Mouse (Mus musculus): Measurements from ENCODE around the gene Gm10300.

Gm10300 gene

DNA sequence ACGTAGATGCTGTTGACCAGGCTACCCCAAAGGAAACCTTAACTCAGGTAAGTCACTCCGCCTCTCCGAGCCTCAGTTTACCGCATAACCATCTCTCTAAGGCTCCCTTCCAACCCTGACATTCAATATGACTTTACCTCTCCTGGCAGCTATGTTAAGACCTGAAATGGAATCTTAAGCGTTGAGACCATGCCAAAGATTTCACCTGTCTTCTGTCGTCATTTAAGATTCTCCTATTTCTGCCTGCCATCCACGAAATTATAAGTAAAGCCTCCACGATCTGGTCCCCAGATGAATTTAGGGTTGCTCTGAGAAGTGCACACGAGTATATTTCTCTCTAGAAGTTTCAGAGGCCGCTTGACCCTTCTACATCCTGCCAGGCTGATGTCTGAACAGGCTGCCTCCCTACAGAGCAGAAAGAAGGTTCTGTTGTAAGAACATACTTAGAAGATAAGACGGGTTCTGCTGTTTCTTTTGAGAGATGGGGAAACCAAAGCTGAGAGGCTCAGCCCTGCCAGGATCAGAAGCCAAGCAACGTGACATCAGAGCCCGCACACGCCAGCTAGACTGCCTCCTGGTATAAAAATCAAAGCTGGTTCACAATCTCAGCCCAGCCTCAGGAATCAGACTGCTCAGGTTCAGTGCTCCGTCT lies 24.8 kb upstream of the Gm10300 start:
- CTCF ChIA-PET = no interaction called here

DNA sequence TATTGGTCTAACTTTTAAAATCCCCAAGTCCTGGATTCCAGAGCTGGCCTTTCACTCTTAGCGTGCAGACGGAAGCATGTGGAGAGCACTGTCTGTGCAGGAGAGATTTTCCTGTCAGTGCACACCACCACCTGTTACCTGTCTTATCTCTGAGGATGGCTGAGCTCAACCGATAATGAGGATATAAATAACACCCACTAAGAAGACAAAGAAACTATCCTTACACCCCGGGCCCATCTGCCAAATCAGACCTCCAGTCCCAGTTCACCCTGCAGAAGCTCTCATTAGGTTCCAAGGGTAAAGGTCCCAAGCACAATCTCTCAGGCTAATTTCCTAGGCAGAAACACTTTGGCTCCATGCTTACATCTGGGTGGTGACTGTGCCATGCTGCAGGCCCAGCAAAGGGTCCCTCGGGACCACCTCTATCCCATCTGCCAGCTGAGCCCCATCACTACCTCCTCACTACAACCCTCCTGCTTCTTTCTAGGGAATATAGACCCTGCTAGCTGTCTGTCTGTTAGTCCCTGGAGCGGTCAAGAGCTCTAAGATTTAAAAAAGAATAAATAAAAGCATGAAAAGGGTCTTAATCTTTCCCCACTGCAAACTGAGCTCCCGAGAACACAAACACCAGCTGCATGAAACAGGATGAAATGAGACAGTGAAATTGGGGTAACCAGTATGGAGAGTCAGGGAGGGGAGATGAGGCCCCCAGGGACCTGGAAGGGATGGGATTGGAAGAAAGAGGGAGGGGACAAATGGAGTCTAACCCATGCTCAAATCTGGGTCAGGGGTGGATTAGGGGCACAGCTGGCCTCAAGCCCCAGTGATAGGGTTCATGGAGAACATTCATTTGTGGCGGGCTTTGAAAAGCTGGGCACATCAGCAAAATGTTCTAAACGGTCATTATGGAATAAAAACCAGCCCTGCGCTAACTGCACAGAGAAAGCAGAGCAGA lies 22.9 kb upstream of the Gm10300 start:
- CTCF ChIA-PET = interaction anchor here (1.0 kb wide), 1 partner anchor 128 kb away, joined by 4 read pairs; no protein-coding TSS in a partner anchor

GRCm38 (mm10) chr4:132057311-132057710 lies 17.2 kb upstream of the Gm10300 start:
- CTCF ChIA-PET = interaction anchor here (0.7 kb wide), 1 partner anchor 47 kb away, joined by 6 read pairs; no protein-coding TSS in a partner anchor

GRCm38 (mm10) chr4:132059541-132059940 lies 15.0 kb upstream of the Gm10300 start:
- CTCF ChIA-PET = no interaction called here

- CTCF ChIA-PET = no interaction called here
Observed at GRCm38 (mm10) chr4:132060040-132060832, 14.3 kb upstream of the Gm10300 start.

- CTCF ChIA-PET = interaction anchor here (0.5 kb wide), 1 partner anchor 264 kb away, joined by 5 read pairs; no protein-coding TSS in a partner anchor
Observed at GRCm38 (mm10) chr4:132062289-132062688, 12.2 kb upstream of the Gm10300 start.

DNA sequence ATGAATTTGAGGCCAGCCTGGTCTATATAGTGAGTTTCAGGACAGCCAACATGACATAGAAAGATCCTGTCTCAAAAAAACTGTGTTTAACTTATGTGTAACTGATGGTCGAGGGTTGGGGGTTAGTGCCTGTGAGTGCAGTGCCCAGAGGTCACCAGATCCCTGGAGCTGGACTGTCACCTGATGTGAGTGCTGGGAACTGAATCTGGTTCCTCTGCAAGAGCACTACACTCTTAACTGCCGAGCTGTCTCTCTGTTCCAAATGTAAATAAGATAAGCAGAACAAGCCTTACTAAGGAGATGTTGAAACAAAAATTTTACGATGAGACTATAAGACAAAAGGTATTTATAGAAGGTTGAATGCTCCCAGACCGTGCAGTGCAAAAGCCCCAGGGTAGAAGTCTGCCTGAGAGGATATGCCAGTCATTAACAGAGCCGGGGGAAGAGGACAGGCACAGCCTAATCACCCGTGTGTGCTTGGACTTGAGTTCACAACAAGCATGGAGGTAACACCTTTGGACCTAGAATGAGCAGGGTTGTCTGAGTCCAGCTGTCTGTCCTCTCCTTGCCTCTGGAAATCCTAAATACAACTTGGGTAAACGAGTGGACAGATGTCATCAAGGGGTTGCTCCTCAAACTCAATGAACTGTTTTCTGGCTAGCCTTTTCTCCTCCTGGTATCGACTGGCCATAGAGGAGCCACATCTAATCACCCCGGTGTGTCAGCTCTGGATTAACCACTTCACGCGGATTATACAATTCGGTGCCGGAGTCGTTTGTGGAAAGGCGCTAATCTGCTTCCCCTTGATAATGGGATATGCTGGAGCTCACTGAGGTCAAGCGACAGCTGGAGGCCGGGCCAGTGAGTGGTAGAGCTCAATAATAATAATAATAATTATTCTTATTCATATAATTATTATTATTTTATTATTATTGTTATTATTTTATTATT lies 11.3 kb upstream of the Gm10300 start:
- CTCF ChIA-PET = no interaction called here

DNA sequence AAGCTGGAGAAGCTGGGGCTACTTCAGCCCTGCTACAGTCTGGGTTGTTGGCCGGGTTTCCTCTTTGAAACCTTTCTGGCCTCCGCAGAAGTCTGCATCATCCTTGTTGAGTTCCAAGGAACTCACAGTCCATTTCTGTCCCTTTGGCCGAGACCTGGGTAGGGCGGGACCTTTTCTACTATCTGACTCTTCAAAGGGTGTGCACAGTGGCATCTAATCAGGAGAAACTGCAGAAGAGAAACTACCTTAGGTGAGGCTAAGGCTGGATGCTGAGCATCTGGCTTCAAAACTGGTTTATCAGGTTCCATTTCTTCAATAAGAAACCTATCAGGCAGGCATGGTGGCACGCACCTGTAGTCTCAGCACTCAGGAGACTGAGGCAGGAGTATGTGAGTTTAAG lies 9.9 kb upstream of the Gm10300 start:
- CTCF ChIA-PET = no interaction called here

DNA sequence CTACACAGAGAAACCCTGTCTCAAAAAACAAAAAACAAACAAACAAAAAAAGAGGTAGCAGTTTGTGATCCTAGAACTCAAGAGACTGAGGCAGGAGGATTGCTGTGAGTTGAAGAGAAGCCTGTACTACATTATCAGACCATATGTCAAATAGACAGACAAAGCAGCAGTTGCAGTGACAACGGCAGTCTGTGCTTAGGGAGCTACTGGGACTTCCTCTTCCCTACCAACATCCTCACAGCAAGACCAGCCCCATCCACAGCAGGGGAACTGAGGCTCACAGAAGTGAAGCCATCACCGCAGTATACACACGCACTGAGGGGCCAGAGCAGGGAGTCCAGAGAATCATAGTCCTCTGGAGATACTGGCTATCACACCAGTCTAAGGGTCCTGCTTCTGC lies 8.9 kb upstream of the Gm10300 start:
- CTCF ChIA-PET = no interaction called here

DNA sequence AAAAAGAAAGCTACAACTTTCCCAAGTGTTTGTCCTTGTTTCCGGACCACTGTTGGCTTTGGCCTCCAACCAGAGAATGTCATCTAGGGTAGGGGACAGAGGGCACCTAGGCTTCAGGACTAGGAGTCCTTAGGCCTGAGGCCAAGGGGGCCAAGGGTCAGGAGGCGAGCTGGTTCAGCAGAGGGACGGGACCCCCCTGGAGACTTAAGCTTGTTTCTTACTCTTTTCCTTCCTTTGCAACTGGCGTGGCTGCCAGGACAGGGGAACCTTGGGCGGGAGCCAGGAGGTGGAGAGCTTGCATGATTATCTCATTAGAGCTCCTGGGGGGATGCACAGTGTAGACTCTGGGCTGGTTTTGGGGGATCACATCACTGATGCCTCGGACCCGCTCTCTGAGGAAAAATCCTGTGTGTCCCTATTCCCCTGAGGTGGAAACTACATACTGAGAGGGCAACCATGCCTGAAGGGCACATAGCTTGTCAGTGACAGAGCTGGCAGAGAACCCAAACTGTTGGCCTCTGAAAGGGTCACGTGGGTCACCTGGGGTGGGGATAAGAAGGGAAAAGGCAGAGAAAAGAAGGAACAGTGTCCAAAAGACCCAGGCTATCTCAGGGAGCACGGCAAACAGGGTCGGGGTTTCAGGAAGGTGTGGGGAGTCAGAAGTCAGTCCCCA lies 8.3 kb upstream of the Gm10300 start:
- CTCF ChIA-PET = no interaction called here

GRCm38 (mm10) chr4:132067112-132067937 lies 7.2 kb upstream of the Gm10300 start:
- CTCF ChIA-PET = no interaction called here

DNA sequence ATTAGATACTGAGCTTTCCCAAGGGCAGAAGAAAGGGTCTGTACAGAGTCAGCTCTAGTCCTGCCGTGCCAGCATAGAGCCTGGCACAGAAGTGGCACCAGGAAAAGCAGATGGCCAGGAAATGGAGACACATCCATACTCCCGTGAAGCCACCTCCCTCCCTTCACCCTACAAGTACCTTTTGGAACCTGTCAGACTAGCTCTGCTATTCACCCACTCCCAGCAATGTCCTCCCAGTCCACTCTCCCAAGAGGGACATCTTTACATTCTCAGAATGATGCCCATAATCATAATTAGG lies 6.6 kb upstream of the Gm10300 start:
- CTCF ChIA-PET = no interaction called here

DNA sequence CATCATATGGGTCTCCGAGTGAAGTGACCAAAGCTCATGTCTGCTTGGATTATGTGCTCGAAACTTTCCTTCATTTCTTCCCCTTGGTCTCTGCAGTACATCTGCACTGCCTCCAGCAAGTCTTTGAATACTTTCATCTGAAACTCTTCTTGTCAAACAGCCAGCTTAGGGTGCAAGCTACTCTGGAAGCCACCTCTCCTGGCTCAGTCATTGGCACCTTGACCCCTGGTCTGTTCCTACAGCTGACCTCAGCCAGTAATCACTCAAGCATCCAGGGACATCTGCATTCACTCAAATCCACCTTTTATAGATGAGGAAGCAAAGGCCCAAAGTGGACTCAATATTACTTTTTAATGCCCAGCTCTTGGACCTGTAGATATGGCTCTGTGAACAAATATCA lies 2.8 kb upstream of the Gm10300 start:
- CTCF ChIA-PET = interaction anchor here (0.6 to 1.3 kb wide), 3 partner anchors 9 to 89 kb away, joined by 3 to 11 read pairs (median 5); no protein-coding TSS in a partner anchor

GRCm38 (mm10) chr4:132072156-132072555 lies 2.3 kb upstream of the Gm10300 start:
- CTCF ChIA-PET = interaction anchor here (0.6 to 1.0 kb wide), 2 partner anchors 38 to 89 kb away, joined by 3 to 5 read pairs; no protein-coding TSS in a partner anchor

GRCm38 (mm10) chr4:132072946-132073345 lies 1.6 kb upstream of the Gm10300 start:
- CTCF ChIA-PET = interaction anchor here (0.6 kb wide), 1 partner anchor 28 kb away, joined by 3 read pairs; no protein-coding TSS in a partner anchor

DNA sequence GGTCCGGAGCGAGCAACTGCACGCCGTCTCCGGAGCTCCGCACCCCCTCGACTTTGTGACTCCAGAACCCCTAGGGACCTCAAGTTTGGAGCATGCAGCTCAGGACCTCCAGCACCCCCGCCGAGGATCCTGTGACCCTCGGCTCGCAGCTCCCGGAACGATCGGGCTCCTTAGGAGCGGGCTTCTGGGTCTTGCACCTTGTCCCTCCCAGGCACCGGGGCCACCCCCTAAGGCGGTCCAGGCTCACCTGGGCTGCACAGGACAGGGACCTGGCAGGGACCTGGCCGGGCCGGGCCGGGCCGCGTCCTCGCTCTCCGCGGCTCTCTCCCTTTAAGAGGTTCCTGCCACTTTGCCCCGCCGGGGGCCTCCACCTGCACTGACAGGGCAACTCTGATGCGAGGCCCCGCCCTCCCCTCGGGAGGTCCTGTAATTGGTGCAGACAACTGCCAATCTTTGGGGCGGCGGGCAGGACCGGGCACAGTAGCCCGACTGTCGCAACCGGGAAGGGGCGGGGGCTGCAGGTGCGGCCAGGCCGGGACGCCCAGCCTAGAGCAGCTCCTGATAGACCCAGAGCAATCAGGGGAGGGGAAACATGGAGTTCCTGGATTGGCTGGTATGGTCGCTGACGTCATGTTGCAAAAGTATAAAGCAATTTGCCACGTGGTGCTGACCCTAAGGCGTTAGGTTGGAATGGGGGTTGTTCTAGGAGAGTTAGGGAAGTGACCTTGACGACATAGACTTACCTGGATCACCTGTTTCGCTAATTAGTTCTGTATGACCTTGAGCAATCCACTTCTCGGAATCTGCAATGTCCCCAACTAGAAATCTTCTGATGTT lies 654 bp downstream of the Gm10300 start, which contains the start of gene Epb41:
TSS of gene Epb41 (minus strand) at position 389 of the 837 bp plus-strand sequence.
- CTCF ChIA-PET = interaction anchor here (0.5 to 1.0 kb wide), 2 partner anchors 43 to 194 kb away, joined by 3 read pairs; no protein-coding TSS in a partner anchor

- CTCF ChIA-PET = interaction anchor here (1.5 kb wide), 1 partner anchor 42 kb away, joined by 15 read pairs; no protein-coding TSS in a partner anchor
Observed at GRCm38 (mm10) chr4:132075796-132076195, 1.3 kb downstream of the Gm10300 start.
